Mouse (Mus musculus) spleen, adult 2 months (tissue): ENCODE measurements at regions not wholly inside any gene's neighbourhood (a gene's known extent, or its start where the extent isn't known, plus 50 kb on each side); places are given as distances from the start of the nearest gene placed in this dataset.

Experiments
- CTCF ChIP-seq: fragments of 200-500 bp; IDR thresholded peaks from 2 replicates; pipeline ENCODE4 v1.5.1; 2011; ENCODE audit warnings: mild to moderate bottlenecking, inconsistent platforms; ENCODE audit not compliant: insufficient read depth, insufficient read length, insufficient replicate concordance; ENCODE audit errors: extremely low read depth
- POLR2A ChIP-seq: fragments of 200-500 bp; IDR thresholded peaks from 2 replicates; pipeline ENCODE4 v1.6.1; 2011; ENCODE audit warnings: low read depth, low read length, inconsistent platforms

- TF ChIP-seq POLR2A (no peak), CTCF (no peak)
Measured at GRCm38 (mm10) chr2:101288119-101288518, 336.4 kb upstream of the Rag2 start.
